Mouse (Mus musculus) hematopoietic stem cell, adult 5-6 weeks (primary cell): ENCODE data around the gene Ppp3r2. TPM values are rescaled to one million over a fixed set of nuclear protein-coding genes. Genes with fewer than 3 reads are reported as not detected.

ENCODE experiments used
- ATAC-seq, 2 experiments: fragments of 125-278 bp in 1 of 2; replicated peaks in 1 of 2; 2 replicates each; pipeline ENCODE4 v1.8.0; 2016 to 2017; ENCODE audit warnings: inconsistent platforms in 2 of 2, mild to moderate bottlenecking in 2 of 2, moderate number of reproducible peaks in 2 of 2, low read depth in 1 of 2, moderate TSS enrichment in 1 of 2; ENCODE audit not compliant: low FRiP score in 2 of 2, poor library complexity in 2 of 2, severe bottlenecking in 2 of 2, insufficient read depth in 1 of 2, low TSS enrichment in 1 of 2
- total RNA-seq: library from RNA; stranded (forward); fragments of 172-1452, 232-1000 nt; gene quantifications from 2 replicates; pipeline ENCODE4 v1.2.3, GENCODE M21; 2017

Ppp3r2 gene
- not detected in 2 replicates for total RNA-seq

DNA sequence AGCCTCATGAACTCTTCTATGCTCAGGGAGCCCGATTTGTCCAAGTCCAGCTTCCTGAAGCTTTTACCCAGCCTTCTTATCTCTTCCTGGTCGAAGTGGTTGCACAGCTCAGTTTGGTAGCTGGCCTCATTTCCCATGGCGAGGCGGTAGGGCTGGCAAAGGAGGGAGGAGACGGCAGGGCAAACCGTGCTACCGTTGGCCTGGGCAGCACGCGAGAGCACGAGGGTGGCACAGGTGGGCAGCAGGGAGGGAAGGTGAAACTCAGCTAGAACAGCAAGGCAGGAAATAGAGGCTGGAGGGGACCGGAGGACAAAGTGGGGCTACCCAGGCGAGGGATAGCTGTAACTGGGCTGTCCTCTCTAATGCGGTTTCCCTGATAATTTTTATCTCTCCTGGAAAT, at the start of gene Ppp3r2:
TSS of gene Ppp3r2 (minus strand) at position 213 of the 400 bp plus-strand sequence.
- ATAC-seq, result no peak

DNA sequence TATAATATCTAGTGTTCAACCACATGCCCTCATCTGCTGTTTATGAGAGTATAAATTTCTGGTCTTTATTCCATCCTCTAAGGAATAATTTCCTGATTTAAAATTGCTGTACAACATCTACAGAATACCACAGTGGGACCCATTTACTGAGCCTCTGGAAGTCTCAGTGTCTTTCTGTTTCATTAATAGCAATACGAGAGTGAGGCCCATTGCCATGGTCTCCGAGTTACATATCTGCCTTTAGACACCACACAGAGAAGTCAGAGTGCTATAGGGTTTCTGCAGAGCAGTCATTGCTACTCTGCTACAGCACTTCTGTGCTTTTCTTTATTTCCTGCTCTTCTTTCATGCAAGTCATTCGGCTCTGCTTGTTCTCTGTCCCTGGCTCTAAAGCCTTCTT, 47.5 kb upstream of the Ppp3r2 start:
- no peak for ATAC-seq

GRCm38 (mm10) chr4:49723908-49724307, 42.1 kb upstream of the Ppp3r2 start:
- no peak for ATAC-seq

GRCm38 (mm10) chr4:49691405-49692194, 9.8 kb upstream of the Ppp3r2 start:
- no peak for ATAC-seq

DNA sequence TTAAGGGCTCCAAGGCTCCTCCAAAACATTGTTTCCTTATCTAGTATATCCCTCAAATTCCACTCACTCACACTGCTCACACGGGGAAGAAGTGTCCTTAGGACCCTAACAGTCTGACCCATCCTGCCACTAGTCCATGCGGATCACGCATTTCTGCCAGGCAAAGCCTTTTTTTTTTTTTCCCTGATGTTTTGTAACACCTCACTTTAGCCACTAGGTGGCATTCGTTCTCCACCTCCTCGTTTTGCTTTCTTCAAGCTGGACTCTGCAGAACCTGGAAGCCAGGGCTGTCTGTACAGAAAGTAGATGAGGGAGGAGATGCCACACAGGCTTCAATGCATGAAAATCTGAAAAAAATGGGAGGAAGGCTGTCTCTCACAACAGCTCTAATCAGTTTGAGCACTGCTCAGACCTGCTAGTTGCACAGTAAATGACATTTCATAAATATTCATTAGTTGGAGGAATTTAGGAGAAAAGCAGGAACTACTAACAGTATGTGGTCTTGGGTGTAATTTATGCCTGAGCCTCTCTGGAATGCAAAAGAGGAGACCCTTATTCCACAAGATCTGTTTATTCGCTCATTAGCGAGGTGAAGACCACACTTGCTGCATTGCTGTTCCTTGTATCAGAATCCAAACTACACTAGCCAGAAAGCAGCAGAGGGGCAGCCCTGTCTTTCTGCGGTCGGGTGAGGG, 6.9 kb upstream of the Ppp3r2 start:
- peak; percentile 79 to 93 for ATAC-seq

DNA sequence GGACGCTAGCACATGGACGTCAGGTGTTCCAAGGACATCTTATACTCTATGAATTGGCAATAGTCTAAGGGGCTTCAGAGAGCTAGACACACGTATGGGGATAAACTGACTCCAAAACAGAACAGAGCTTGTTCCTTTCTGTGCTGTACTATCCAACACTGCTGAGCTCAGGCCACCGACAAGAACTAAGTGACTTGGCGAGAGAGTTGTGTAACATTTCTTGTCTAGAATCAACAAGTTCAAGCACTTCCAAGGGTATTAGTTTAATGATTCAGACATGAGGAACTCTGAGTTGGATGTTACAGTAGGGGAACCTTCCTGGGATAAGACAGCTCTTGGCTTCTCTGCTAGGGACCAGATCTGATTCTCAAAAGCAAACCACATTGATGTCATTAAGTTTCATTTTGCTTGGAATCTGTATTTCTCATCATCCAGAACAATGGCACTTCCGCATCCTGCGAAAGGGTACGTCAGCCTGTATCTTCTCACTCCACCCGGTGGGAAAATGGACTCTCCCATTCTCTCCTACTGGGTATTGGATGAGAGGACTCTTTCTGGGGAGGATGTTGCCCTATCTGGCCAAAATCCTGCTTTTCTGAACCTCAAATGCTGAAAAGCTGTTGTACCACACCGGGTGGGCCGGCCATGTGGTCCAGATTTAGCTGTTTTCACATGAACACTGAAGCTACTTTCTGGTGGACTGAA, 1.5 kb downstream of the Ppp3r2 start:
- no peak for ATAC-seq

- ATAC-seq, result peak in 1 of 2 experiments; percentile 68; a peak in 1 of 4 replicates
Observed at GRCm38 (mm10) chr4:49676790-49677189, 5.0 kb downstream of the Ppp3r2 start.

DNA sequence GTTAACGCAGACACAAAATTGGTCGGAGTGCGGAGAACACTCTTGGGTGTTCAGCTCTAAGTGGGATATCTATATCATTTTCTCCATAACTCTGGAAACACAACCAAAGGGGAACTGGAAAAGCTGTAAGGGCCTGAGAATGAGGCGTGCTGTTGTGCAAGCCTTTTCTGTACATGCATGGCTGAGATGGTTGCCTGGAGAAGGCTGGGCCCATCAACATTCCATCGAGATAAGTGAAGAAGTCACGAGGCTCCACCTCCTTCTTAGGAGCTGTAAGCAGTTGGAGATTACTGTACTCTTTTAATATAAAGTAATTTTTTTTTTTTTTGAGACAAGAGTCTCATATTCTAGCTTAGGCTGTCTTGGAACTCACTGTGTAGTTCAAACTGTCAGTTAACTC, 5.8 kb downstream of the Ppp3r2 start:
- ATAC-seq, result no peak

DNA sequence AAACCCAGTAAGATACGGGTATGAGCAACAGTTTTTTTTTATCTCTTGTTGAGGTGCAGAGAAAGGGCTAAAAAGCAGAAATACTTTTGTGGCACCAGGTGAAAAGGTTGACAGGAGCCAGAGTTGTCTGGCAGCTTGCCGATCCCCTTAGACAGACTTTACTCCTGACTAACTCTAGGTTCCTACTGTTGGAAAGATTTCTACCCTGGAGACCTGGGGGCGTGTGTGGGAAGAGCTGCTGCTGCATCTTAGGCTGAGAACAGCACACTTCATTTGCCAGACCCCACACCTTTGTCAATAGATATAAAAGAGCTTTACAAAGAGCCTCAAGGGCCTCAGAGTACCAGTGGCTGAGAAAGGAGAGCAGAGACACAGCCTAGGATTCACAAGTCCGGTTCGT, 17.0 kb downstream of the Ppp3r2 start:
- no peak for ATAC-seq

GRCm38 (mm10) chr4:49662231-49662630, 19.6 kb downstream of the Ppp3r2 start:
- no peak for ATAC-seq

DNA sequence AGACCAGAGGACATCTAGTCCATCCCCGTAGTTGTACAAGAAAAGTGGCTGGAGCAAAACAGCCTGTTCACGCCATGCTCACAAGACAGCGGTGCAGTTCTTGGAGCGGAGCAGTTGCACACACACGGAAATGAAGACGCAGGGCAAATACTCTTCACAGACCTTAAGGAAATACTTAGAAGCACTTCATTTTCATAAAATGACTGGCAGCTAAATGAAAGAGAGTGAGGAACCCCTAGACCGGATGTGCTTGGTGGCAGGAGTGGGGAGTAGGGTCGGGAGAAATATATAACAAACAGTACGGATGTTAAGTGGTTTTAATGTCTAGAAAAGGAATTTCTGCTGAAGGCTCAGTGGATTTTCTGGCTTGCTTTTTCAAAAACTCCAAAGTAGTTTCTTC, 20.2 kb downstream of the Ppp3r2 start:
- ATAC-seq, result no peak

DNA sequence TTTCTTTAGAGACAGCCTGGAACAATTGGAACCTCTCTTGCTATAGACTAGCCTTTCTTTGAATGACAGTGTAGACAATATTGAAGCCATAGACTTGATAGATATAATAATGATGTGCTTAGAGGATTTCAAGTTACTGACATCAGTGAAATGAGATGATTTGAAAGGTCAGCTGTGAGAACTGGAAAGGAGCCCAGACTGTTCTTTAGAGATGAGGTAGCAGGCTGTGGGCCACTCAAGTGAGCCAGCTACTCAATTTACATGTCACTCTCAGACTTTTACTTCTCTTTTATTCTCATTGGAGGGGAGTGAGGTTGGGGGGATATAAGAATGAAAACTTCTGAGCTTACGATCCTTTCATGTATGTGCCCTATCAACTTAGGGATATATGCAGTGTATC, 22.4 kb downstream of the Ppp3r2 start:
- no peak for ATAC-seq

DNA sequence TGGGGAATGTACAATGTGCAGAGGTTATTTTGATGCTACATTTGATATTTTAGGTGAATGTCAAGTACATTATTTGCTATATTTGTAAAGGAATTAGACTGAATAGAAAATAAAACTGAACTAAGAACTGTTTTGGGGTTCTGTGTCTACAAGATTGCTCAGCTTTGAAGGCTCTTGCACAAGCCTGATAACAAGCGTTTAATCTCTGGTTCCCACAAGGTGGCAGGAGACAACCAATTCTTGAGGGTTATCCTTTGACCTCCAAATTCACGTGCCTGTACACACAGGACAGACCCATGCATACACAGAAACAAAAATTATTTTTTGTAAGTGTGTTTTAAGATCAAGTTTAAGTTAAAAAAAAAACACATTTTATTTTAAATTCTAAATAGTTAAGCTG, 41.9 kb downstream of the Ppp3r2 start:
- peak in 1 of 2 experiments; percentile 48; a peak in 1 of 4 replicates for ATAC-seq

- ATAC-seq, result no peak
Observed at GRCm38 (mm10) chr4:49637821-49638220, 44.0 kb downstream of the Ppp3r2 start.

GRCm38 (mm10) chr4:49632139-49632481, 49.7 kb downstream of the Ppp3r2 start:
- ATAC-seq, result peak in 1 of 2 experiments; percentile 39; a peak in 3 of 4 replicates

DNA sequence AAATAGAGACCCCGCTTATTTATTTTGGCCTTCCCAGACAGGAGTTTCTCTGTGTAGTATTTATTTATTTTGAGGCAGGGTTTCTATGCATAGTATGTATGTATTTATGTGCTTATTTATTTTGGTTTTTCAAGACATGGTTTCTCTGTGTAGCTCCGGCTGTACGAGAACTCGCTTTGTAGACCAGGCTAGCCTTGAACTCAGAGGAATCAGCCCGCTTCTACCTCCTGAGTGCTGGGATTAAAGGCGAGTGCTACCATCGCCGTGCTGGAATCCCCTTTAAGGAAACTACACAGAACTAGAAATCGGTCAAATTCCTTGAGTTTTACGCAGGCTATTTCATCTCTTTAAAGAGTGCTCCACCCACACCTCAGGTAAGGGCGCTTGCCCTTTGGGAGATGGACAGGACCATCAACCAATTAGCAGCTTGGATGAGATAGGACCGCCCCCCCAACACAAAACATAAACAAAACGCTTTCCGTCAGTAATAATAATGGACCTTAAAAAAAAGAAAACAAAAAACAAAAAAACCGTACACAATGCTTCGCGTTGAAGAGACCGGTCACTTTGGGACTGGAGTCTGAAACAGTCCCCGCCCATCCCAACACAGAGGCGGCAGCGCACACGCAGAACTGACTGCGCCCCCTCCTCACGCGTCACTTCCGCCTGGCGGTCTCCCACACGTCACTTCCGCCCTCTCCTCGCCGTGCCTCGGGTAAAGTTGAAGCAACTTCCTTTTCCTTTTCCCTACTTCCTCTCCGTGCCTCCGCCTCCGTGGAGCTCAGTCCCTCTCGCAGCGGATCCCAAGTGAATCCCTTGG, 50.3 kb downstream of the Ppp3r2 start, which contains the start of gene Rnf20:
TSS of gene Rnf20 (plus strand) at position 688 of the 820 bp plus-strand sequence.
- peak; percentile 92 to 96 for ATAC-seq

- ATAC-seq, result no peak
Observed at GRCm38 (mm10) chr4:49628941-49629340, 52.9 kb downstream of the Ppp3r2 start.
